Mouse (Mus musculus) frontal cortex, postnatal 36 days (tissue): ENCODE data around the gene Gng4.
A peak's percentile ranks its signal among the peaks of the same experiment; 100 is the strongest.
"Not testable (repeated sequence)": the region's sequence is repeated elsewhere in the genome, so short reads cannot be mapped to it uniquely, and the experiment has no call there.

Experiments
- DNase-seq, 2 experiments: peaks; one replicate each; pipeline ENCODE4 v3.0.0; 2022; ENCODE audit warnings: low spot score in 2 of 2

Gene Gng4

DNA sequence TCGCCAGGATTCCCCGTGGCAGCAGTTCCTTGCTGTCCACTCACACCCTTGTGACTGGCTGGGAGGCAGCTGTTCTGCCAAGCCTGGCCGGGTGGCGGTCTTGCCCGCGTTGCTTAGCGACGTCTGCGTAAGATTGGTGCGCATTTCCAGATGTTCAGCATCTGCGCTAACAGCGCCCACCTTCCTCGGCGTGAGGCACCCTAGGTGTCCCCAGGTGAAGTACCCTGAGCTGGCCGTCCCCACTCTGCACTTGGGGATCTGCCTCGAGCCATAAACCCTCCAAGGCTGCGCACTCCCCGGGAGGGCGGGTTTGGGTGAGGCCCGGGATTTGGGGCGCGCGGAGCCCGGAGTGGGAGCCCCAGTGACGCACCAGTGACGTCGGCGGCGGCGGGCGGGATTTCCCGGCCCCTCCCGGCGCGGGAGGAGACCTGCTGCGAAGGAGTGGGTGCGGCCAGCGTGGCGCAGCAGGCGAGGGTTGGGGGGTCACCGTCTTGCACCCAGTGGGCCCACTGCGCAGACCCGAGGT is at the start of gene Gng4:
TSS of gene Gng4 (plus strand) at position 166 of the 526 bp plus-strand sequence.
- DNase-seq: peak; percentile 77 to 83

DNA sequence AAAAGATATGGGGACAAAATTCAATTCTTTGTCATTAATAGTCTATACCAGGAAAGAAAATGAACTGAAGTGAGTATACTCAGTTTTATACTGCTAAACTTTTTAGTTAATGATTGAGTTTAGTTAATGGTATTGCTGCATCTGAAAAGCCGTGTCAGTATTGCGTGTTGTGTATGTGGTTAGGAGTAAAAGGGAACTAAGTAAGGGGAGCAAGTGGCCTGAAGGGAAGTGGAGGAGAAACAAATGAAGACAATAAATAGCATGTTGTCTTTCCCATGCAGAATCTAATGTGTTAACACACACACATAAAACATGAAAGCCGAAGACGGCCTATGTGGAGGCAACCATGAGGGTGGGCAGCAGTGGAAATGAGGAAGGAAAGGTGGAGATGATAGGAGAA is 44.6 kb upstream of the Gng4 start:
- no peak for DNase-seq

DNA sequence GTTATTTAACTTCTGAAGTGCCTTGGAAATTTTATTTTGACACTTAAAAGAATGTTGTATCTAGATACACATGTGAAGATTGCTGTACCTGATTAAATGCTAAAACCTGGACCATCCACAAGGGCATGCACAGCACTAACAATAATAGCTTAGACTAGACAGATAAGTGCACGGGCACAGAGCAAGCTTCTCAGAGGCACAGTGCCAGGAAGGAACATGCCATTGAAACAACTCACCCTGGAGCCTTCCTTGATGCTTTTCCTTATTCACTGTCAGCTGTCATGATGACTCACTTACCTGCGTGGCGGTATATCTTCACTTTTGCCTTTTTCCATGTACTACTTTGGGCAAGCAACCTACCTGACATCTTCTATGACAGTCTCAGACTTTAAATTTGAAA is 37.9 kb upstream of the Gng4 start:
- no peak for DNase-seq

DNA sequence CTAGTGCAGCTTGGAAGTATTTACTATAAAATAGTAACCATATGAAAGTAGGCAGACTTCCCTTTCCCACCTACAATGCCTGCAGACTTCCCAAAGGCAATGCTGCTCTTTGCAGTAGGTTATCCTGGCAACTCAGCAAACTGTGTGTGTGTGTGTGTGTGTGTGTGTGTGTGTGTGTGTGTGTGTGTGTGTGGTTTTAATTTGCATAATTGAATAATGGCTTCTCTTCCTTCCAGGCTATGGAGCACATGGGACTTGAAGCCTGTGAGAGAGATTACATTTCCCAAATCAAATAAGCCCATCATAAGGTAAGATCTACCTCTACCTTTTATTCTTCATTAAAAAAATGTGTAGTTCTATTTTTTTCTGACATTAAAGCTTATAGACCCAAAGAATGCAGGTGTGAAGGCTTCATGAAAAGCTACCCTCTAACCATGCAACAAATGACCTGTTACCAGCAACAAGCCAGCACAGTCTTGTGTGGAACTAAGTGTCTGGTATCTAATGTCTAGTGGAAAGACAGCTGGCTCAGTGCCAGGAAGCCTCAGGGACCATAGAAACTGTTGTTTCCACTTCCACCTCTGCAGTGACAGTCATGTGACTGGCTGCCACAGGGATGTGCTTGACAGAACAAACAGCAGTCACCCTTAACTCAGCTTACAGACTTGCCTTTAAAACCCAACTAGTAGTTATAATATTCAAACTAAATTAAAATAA is 7.9 kb upstream of the Gng4 start:
- DNase-seq: no peak

DNA sequence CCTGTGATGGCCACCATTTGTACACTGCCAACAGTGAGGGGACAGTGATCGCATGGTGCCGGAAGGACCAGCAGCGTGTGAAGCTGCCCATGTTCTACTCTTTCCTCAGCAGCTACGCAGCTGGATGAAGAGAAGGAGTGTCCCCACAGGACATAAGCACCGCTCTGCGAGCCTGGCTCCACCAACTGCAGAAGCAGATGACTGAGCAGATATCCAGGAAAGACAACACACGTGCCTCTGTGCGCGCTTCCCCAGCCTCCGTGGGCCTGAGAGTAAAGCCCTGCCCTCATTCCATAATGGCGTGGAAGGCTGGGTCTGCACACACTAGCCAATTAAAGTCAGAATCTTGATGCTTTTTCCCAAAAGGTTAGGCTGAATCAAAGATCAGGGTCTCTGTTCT is 6.8 kb upstream of the Gng4 start:
- DNase-seq: no peak

DNA sequence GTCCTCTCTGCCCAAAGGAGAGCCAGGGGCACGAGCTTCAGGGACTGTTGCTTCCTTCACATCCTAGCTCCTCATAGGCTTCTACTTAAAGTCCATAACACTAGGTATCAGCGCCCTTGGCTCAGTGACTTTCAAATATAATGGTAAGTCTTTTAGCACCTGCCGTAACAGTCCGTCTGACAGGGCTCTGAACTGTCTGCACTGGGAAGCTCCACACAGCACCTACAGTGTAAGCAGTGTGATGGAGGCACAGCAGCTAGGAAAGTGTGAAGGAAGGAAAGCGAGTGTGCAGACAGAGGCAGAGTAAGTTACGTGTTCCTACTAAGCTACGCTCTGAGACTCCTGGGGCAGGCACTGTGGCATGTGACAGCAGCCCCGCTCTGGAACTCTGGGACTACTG is 6.2 kb upstream of the Gng4 start:
- no peak for DNase-seq

DNA sequence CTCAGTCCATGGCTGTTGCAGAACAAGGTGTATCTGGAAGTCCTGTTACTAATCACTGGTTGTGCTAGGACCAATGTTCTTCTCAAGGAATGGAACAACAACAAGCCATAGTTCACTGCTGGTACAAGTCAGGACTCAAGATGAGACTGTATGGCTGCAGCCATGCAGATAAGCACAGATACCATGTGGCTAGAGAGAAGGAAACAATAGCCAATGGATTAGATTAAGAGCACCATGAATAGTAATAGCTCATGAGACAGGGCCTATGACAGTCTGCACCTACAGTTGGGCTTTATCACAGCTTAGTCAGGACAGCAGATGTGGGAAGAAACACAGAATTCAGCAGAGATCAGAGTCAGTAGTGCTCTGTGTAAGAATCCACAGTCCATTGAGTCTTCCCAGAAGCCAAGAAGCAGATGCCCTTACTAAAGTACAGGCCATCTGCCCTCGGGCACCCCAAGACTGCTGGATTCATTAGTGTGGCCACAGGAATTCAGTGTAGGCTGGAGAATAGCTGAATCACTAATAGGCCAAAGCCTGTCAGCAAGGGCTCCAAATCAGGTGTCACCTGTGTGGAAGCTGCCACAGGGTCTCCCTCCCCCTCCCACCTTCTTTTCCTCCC is 4.9 kb upstream of the Gng4 start:
- DNase-seq: no peak

DNA sequence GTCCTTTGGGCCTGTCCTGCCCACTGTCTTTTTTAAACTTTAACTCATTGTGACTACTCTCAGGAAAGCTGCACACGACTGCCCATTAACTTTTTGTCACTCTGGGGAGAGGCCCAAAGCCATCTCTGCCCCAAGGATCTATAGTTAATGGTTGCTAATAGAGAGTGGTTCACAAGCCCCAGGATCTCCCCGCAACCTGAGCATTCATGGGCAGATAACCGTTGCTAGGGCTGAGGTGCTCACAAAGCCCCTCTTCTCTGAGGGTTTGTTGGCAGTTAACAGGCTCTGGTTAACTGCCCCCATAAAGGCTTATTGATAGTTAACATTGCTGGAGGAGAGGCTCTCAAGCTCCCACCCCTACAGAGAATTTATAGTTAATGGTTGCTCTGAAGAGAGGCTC is 3.6 kb upstream of the Gng4 start:
- no peak for DNase-seq

DNA sequence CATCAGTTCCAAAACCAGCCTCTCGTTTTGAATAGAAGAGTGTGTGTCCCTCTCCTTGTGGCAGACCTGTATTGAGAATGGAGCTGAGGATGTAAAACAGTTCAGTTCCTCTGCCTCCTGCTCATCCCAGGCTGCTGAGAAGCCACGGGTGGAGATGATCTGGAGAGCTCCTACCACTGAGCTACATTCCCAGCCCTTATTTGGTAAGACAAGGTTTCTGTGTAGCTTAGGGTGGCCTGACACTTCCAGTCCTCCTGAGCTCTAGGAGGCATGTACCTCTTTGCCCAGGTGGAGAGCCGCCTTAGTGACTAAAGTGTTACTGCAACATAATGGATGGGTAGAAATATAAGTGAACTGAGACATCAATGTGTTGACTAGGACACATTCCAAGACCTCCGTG is 2.8 kb upstream of the Gng4 start:
- no peak for DNase-seq

DNA sequence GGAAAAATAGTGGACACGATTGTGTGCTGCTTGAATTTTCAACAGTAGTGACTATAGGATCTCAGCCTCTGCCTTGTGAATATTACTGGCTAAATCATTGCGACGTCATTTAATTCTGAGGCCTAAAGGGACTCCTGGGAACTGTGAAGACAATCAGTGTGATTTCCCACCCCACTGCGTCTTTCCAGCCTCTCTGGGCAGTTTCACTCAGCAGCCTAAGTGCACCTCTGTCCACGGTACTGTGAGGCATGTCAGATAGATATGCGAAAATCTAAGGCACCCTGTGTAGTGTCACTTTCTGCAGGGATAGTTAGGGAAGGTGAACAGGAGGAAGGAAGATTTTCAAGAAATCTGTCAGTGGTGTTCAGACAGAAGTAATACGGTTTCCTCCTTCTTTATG is 563 bp upstream of the Gng4 start:
- DNase-seq: no peak

DNA sequence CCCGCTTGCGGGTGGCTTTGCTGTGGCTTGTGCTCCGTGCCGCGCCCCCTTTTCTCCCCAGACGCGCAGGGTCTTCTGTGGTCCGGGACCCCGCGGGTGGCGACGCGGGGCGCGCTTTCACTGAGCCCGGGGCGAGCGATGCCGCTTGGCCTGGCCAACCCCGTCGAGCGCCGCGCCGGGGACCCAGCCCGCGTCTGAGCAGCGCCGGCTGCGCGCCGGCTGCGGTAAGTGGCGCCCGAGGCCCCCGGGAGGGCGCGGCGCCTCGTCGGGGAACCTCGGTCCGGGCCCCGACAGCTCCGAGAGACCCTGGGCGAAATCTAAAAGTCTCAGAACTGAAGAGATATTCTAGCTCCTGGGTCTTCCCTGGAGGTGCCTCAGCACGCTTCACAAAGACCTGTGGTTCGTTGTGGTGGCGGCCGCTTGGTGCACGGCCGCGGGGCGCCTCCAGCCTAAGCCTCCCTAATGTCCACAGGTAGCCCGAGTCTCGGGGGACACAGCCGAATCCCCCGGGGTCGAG is 619 bp downstream of the Gng4 start:
- DNase-seq: no peak

DNA sequence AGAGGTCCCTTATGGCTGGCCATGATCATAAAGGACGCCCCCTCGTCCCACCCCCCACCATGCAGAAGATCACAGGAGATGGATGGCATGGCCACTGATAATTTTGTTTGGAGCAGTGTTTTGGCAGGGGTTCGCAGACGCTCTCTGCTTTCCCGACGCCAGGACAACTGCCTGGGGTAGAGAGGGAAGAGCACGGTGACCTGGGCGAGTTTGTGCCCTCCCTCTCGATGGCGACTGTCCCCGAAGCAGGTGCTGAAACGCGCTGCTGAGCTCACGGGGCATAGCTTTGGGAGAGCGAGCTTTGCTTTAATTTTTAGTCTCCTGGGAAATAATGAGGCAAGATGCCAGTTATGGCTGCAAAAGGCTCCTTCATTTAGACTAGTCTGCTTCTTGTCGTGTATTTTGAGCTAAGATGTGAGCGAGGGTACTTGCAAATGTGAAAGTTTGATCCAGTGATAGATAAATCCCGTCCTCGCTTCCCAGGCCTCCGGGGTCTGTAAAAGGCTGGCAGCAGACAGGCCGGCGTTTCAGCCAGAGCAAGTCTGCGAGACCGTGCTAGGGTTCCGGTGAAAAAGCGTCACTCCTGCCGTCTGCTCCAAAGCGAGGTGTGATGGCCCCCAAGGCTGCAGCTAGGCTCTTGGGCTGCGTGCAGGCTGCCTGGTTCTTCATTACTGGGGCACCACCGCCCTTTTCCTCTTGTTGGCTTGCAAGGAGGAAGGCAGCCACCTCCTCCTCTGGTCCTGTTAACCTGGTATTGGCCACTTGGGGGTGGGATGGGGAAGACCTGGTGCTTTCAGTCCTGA is 1.3 kb downstream of the Gng4 start:
- peak; percentile 16 to 31 for DNase-seq

DNA sequence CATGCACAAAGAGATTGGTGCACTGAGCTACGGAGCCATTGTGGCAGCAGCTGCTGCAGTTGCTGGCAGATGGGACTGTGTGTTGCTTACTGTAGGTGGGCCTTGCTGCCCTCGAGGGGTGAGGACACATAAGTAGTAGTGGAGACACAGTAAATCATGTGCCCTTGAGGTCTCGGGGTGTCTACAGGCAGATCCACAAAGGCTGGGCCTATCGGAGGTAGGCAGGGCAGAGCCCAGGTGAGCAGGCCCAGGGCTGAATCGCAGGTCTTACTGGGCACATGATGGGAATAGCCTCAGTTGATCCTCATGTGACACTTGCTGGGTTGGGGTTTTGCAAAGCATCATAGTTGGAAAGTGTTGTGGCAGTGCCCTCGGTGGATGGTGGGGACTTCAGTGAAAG is 3.1 kb downstream of the Gng4 start:
- DNase-seq: no peak

DNA sequence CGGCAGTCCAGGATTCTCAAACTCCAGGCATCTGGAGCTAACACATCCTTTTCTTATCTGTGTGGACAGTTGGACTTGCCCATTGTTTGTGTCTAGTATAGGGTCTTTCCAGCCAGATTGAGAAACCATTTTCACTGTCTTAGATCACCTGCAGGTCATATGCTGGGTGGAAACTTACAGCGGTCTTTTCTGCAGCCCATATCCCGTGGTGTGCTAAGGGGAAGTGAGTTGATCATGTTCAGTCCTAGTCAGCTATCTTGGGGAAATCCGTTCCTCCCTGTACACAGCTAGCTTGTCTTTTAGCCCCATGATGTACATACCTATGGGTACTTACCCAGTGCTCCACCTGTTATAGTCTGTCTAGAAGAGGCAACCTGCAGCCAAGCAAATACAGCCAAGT is 4.2 kb downstream of the Gng4 start:
- no peak for DNase-seq

DNA sequence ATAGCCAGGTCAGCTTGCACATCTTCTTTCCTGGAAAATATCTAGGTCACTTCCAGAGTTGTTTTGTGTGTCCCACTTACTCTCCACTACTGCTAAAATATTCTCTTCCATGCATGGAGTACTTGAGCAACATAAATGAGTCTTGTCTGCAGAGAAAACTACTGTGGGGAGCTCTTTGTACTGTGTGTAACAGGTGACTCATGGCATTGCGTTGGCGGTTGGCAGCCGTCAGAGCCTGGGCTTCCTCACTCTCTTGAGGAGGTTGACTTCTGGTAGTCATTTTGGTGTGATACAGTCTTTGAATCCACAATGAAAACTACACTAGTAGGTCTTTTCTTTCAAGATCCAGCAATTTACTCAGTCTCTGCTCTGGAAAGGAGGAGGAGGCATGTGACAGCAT is 8.1 kb downstream of the Gng4 start:
- DNase-seq: peak; percentile 66 to 73

DNA sequence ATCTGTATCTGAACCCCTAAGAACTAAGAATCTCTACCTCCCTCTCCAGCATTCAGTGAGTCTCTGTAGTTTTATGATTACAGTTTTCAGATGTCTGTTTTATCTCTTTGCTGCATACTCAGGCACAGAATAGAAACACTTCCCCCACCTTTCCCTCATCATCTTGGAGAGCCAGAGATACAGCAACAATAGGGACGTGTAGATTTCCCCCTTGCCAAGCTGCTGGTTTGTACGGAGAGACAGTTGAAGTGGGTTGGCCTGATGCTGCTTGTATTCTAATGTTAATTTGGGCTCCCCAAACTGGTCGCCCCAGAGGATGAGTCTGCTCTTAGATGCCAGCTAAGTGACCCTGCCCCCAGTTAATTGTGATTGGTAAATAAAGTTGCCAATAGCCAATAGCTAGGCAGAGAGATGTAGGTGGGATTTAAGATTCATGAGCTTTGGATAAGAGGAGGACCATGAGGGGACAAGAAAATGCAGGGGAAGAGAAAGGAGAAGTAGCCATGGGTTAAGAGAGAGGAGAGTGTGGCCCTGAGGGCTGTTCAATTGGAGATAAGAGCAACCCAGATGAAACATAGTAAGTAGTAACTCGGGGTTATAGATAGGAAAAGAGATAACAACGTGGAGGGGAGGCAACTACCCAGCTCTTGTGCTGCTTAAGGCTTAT is 11.4 kb downstream of the Gng4 start:
- DNase-seq: no peak

DNA sequence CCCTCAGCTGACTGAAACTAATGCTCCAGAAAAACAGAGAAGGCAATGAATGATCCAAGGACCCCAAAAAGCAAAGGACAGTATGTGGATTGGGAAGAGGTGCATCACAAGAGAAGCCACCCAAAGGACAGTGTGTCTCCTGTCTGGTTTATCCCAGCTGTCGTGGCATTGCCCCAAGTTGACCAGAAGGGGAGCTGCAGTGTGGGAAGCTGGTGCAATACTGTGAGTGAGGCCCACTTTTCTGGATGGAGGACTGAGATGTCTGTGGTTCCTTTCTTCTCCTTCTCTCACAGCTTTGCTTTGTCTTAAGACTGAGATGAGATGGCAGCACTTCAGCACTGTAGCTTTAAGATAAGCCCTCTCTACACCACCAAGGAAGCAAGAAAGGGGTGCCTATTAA is 12.2 kb downstream of the Gng4 start:
- no peak for DNase-seq

DNA sequence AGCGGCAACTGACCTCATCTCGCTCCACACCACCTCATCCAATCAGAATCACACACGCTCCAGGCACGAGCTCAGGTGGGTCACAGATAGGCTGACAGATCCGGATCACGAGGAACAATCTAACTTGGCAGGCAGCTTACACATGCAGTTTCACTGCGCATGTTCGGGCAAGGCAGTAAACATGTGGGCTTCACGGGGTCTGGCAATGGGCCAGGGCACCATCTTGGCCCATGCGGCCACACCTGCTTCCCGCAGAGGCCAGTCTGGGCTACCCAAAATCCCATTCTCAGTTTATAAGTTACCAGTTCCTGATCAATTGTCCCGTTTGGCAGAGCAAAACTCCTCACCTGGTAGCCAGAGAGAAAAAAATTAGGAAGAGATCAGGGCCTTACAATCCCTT is 14.0 kb downstream of the Gng4 start:
- DNase-seq: not testable (repeated sequence)

DNA sequence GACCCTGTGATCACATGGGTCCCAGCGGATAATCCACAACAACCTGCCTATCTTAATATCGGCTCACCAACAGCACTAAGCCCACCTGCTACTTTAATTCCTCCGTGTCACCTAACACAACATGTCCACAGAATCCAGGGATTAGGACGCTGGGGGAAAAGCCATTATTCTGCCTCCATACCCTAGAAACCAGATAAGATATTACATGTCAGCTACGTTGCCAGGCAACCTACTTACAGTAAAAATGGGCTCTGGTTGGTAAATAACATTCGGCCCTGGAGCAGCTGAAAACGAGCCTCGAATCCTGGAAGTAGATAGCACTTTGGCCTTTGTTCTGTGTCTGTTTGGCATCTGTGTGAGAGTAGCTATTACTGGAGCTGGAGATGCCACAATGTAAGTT is 14.9 kb downstream of the Gng4 start:
- no peak for DNase-seq

DNA sequence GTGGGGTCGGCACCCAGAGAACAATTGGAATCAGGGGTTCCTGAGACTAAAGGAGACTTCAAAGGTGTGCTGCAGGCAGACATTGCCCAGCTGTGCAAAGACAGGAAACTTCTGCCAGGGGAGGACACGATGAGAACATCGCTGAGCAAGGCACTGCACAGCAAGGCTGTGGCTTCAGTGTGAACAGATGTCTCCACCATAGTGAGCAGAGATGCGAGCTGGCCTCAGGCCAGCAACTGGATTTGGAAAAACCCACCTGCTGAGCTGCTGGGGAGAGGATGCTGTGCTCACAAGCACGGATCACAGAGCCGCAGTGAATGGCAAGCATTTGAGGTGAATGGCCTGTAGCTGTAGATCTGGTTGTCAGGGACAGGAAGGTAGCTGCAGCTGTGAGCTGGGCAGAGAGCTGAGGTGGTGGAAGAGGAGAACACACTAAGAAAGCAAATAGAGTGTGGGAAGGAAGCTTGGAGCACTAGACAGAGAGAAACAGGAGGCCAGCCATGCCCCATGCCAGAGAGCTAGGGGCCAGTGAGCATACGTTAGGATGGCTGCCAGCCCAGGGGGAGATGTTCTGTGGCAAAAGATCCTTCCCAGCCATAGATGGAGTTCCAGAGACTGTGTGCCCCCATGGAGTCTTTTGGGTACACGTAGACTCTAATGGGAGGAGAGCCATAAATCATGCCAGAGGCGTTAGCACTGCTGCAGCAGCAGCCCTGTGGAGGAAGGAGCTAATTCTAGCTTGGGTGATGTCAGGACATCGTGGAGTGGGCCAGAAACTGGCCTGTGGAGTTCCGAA is 24.7 kb downstream of the Gng4 start:
- peak; percentile 15 to 24 for DNase-seq

DNA sequence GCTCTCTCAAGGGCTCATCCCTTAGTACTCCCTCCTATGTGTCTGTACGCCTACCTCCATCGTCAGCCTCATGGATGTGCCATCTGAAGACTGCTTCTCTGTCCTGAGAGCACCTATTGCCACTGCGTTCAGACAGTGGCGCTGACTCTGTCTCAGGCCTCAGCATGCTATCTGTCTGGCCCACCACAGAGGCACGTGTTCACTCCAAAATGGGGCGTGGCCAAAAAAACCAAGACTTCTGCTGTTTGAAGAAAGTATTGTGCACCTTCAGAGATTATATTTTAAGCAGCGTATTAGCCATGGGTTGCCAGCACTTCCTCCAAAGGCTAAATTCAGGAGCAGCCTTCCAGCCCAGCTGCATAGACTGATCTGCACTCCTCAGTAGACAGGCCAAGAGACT is 27.0 kb downstream of the Gng4 start:
- DNase-seq: no peak
